Mouse (Mus musculus) MEL (cell line): ENCODE measurements around the gene Lmo7. TPM values are rescaled to one million over a fixed set of nuclear protein-coding genes. Genes with fewer than 3 reads are reported as not detected.

ENCODE experiments used
- DNase-seq: peaks from one replicate; pipeline ENCODE4 v3.0.0; 2011; ENCODE audit warnings: low read depth, low spot score
- H3K27ac ChIP-seq: 2 replicates; pipeline ENCODE4 v1.5.1; 2012; ENCODE audit warnings: low read depth, mild to moderate bottlenecking, control low read depth, low read length, moderate library complexity; ENCODE audit not compliant: control insufficient read depth
- H3K27me3 ChIP-seq, 2 experiments: fragments of 150-350 bp in 1 of 2; sonication (generic) in 1 of 2; 2 replicates each; pipeline ENCODE4 v1.6.1; 2012; ENCODE audit warnings: low read length in 2 of 2, mild to moderate bottlenecking in 2 of 2, improper control_type of control experiment in 1 of 2, moderate library complexity in 1 of 2; ENCODE audit not compliant: insufficient read depth in 2 of 2, control insufficient read depth in 1 of 2
- H3K36me3 ChIP-seq, 2 experiments: 2 replicates each; pipeline ENCODE4 v1.6.1; 2012 to 2014; ENCODE audit warnings: low read length in 2 of 2, improper control_type of control experiment in 1 of 2, inconsistent platforms in 1 of 2, mild to moderate bottlenecking in 1 of 2; ENCODE audit not compliant: insufficient read depth in 2 of 2, control insufficient read depth in 1 of 2
- H3K4me1 ChIP-seq, 2 experiments: fragments of 150-350 bp in 1 of 2; sonication (generic) in 1 of 2; 2 replicates each; pipeline ENCODE4 v1.6.1; 2012; ENCODE audit warnings: low read length in 2 of 2, improper control_type of control experiment in 1 of 2, mild to moderate bottlenecking in 1 of 2; ENCODE audit not compliant: insufficient read depth in 2 of 2, control insufficient read depth in 1 of 2
- H3K4me3 ChIP-seq, 2 experiments: fragments of 150-350 bp in 1 of 2; sonication (generic) in 1 of 2; 2 replicates each; pipeline ENCODE4 v1.5.1; 2012; ENCODE audit warnings: low read depth in 2 of 2, low read length in 2 of 2, mild to moderate bottlenecking in 2 of 2, moderate library complexity in 2 of 2, control low read depth in 1 of 2, improper control_type of control experiment in 1 of 2; ENCODE audit not compliant: control insufficient read depth in 1 of 2, insufficient read depth in 1 of 2
- H3K79me2 ChIP-seq: 2 replicates; pipeline ENCODE4 v1.6.1; 2012; ENCODE audit warnings: mild to moderate bottlenecking, low read length, moderate library complexity; ENCODE audit not compliant: control insufficient read depth, poor library complexity, insufficient read depth
- H3K9ac ChIP-seq: 2 replicates; pipeline ENCODE4 v1.6.1; 2012; ENCODE audit warnings: low read depth, mild to moderate bottlenecking, control low read depth, low read length, moderate library complexity; ENCODE audit not compliant: control insufficient read depth, poor library complexity, severe bottlenecking
- H3K9me3 ChIP-seq: fragments of 150-350 bp; sonication (generic); replicated peaks from 2 replicates; pipeline ENCODE4 v1.6.1; 2012; ENCODE audit warnings: mild to moderate bottlenecking, low read length, improper control_type of control experiment, moderate library complexity; ENCODE audit not compliant: insufficient read depth
- CHD2 ChIP-seq: IDR thresholded peaks from 2 replicates; pipeline ENCODE4 v1.6.1; 2011; ENCODE audit warnings: low read length, improper control_type of control experiment
- ELF1 ChIP-seq: IDR thresholded peaks from 2 replicates; pipeline ENCODE4 v1.6.1; 2014; ENCODE audit warnings: low read depth, mild to moderate bottlenecking, inconsistent platforms, low read length, improper control_type of control experiment, moderate library complexity
- EP300 ChIP-seq, 2 experiments: IDR thresholded peaks; 2 replicates each; pipeline ENCODE4 v1.6.1; 2011; ENCODE audit warnings: improper control_type of control experiment in 2 of 2, low read length in 2 of 2, low read depth in 1 of 2, mild to moderate bottlenecking in 1 of 2
- HCFC1 ChIP-seq: IDR thresholded peaks from 2 replicates; pipeline ENCODE4 v1.6.1; 2012; ENCODE audit warnings: low read depth, mild to moderate bottlenecking, inconsistent platforms, low read length, improper control_type of control experiment, moderate library complexity
- JUND ChIP-seq: IDR thresholded peaks from 2 replicates; pipeline ENCODE4 v1.6.1; 2011; ENCODE audit warnings: low read depth, mild to moderate bottlenecking, improper control_type of control experiment, low read length
- KAT2A ChIP-seq: conservative IDR thresholded peaks from 2 replicates; pipeline ENCODE4 v1.6.1; 2012; ENCODE audit warnings: low read depth, low read length, improper control_type of control experiment, inconsistent platforms
- MAX ChIP-seq: IDR thresholded peaks from 2 replicates; pipeline ENCODE4 v1.6.1; 2011; ENCODE audit warnings: low read length, improper control_type of control experiment
- MAZ ChIP-seq: IDR thresholded peaks from 2 replicates; pipeline ENCODE4 v1.6.1; 2012; ENCODE audit warnings: low read depth, mild to moderate bottlenecking, inconsistent platforms, low read length, improper control_type of control experiment
- MEF2A ChIP-seq: IDR thresholded peaks from 2 replicates; pipeline ENCODE4 v1.6.1; 2014; ENCODE audit warnings: low read depth, mild to moderate bottlenecking, inconsistent platforms, low read length, improper control_type of control experiment; ENCODE audit not compliant: poor library complexity, insufficient replicate concordance, severe bottlenecking; ENCODE audit errors: extremely low read depth
- RAD21 ChIP-seq: IDR thresholded peaks from 2 replicates; pipeline ENCODE4 v1.6.1; 2011; ENCODE audit warnings: mild to moderate bottlenecking, low read depth, low read length, improper control_type of control experiment
- RCOR1 ChIP-seq: IDR thresholded peaks from 2 replicates; pipeline ENCODE4 v1.6.1; 2012; ENCODE audit warnings: low read depth, mild to moderate bottlenecking, inconsistent platforms, low read length, improper control_type of control experiment
- ZC3H11A ChIP-seq: IDR thresholded peaks from 2 replicates; pipeline ENCODE4 v1.6.1; 2012; ENCODE audit warnings: low read depth, mild to moderate bottlenecking, inconsistent platforms, low read length, improper control_type of control experiment
- ZMIZ1 ChIP-seq: IDR thresholded peaks from 2 replicates; pipeline ENCODE4 v1.6.1; 2012; ENCODE audit warnings: low read depth, mild to moderate bottlenecking, inconsistent platforms, low read length, improper control_type of control experiment, moderate library complexity
- polyA plus RNA-seq, 2 experiments: library from polyadenylated mRNA; stranded (reverse) in 1 of 2; unstranded in 1 of 2; fragments of >175 nt in 1 of 2; fragments of >200 nt in 1 of 2; gene quantifications; 2 replicates each; pipeline versions ENCODE4 v1.2.1 to v1.2.4; 2012; ENCODE audit warnings: low replicate concordance in 2 of 2, low read depth in 1 of 2; ENCODE audit not compliant: insufficient read length in 2 of 2, insufficient read depth in 1 of 2, missing spikeins in 1 of 2
- total RNA-seq: library from RNA; depleted of rRNA; stranded (reverse); fragments of 300-350 nt; gene quantifications from 2 replicates; pipeline ENCODE4 v1.2.3, GENCODE M21; 2012

The Lmo7 gene
- total and polyA plus RNA-seq, 3 experiments: not detected

DNA sequence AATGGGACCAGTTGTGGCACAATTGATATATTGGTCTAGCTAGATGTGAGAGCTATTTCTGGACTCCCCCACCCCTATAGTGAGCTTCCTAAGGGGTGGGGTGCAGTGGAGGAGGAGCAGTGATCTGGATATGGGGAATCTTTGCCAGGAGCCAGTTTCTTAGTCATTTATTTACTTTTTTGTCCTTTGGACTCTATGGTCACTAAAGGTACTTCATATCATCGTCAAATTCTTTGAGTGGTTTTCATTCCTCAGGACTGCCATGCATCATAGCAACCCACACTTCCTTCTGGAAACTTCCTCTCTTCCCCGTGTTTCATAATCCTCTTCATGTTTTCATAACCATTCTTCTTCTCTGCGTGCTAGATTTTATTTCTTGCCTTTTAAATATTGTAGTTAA lies 104.4 kb downstream of the Lmo7 start:
- Histone ChIP-seq H3K27me3 (no peaks in the 10 kb centered on the region), H3K4me1 (no peaks in the 10 kb centered on the region), H3K9ac (no peak overlapping the region), H3K79me2 (no peaks in the 10 kb centered on the region), H3K9me3 (no peaks in the 10 kb centered on the region), H3K27ac (no peak overlapping the region), H3K4me3 (no peak overlapping the region), H3K36me3 (no peaks in the 10 kb centered on the region)
- DNase-seq: no peak
- no peak for TF ChIP-seq JUND
- no peak for TF ChIP-seq RCOR1
- no peak for TF ChIP-seq MAZ
- no peak for TF ChIP-seq MEF2A

DNA sequence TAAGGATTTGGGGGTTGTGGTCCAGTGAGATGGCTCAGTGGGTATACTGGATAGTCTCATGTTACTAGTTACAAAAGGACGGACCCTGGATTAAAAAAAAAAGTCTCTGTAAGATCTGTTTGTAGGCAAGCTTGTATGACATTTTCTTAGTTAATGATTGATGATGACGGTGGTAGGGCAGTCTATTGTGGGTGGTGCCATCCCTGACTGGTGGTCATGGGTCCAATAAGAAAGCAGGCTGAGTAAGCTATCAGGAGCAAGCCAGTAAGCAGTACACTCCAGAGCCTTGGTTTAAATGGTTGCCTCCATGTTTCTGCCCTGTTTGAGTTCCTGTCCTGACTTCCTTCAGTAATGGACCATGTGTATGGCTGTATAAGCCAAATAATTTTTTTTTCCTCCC lies 106.6 kb downstream of the Lmo7 start:
- no peaks in the 10 kb centered on the region for H3K9me3 ChIP-seq
- H3K36me3 ChIP-seq: no peaks in the 10 kb centered on the region
- H3K4me3 ChIP-seq: no peak overlapping the region
- TF ChIP-seq EP300 (IDR thresholded peaks at IDR 0.05; ENCODE audit: low read depth in 1 of 2, low read length in 2 of 2): no peak
- TF ChIP-seq MEF2A: no peak
- no peak for TF ChIP-seq ELF1
- no peak for TF ChIP-seq JUND
- TF ChIP-seq KAT2A: no peak
- no peak for TF ChIP-seq MAX
- no peak for TF ChIP-seq HCFC1
- no peak for TF ChIP-seq ZMIZ1
- TF ChIP-seq ZC3H11A: no peak
- no peak for TF ChIP-seq RAD21
- DNase-seq: no peak
- no peak overlapping the region for H3K27ac ChIP-seq
- no peak overlapping the region for H3K9ac ChIP-seq
- no peaks in the 10 kb centered on the region for H3K4me1 ChIP-seq
- no peaks in the 10 kb centered on the region for H3K27me3 ChIP-seq
- no peaks in the 10 kb centered on the region for H3K79me2 ChIP-seq

- no peak for TF ChIP-seq CHD2
- no peaks in the 10 kb centered on the region for H3K27me3 ChIP-seq
- H3K79me2 ChIP-seq: no peaks in the 10 kb centered on the region
- no peak for DNase-seq
- no peak overlapping the region for H3K4me3 ChIP-seq
- no peaks in the 10 kb centered on the region for H3K36me3 ChIP-seq
- H3K9ac ChIP-seq: no peak overlapping the region
- no peaks in the 10 kb centered on the region for H3K4me1 ChIP-seq
- H3K27ac ChIP-seq: no peak overlapping the region
- H3K9me3 ChIP-seq: no peaks in the 10 kb centered on the region
These were observed 107.4 kb downstream of the Lmo7 start for GRCm38 (mm10) chr14:101837176-101837575.
